Comparison of ENCODE assay signal across 21 mouse cellular contexts in the genomic region with DNA sequence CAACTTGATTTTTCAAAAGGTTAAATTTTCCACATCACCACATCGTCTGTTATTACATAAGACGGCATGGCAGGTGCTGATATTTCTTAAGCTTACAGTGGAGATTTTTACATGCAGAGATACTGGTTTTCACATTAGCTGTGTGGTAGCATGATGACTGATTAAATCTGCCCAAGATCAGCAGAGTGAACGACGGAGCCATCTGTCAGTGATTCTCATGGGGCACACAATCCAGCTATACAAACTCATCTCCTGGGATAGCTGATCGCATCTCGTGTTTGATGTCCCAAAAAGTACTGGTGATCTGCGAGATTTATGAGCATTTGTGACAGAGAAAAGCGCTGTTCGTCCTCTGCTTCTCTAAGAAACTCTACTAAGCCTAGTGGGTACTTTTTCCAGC. TPM values are rescaled to one million over a fixed set of nuclear protein-coding genes. Genes with fewer than 3 reads are reported as not detected.
DNase-seq lines count a peak whose midpoint lies in the region.
"Had no signal": no experiment of that assay in that cellular context is flagged by ENCODE, and none has a peak within 500 bp of the region (broad histone marks: within the 10 kb centered on the region; RNA-seq: fewer than 3 reads in every experiment).

No protein-coding gene starts in this region.

- intact Hi-C loops in left cerebral cortex, postnatal 4 days (cut with DNase I) = no loop called here
- intact Hi-C loops in left cerebral cortex, postnatal 25 days (cut with DNase I) = no loop called here

- peak; percentile 9 for DNase-seq in embryo, embryonic 11 days
- DNase-seq in embryo, embryonic 9.5 days (ENCODE audit: extremely low spot score) = no peak
- DNase-seq in left cerebral cortex, postnatal 4 days = peak; percentile 7
- no peak for DNase-seq in left cerebral cortex, postnatal 25 days (ENCODE audit: low spot score in 2 of 2)
- DNase-seq in retina, embryonic 14.5 days (ENCODE audit: low spot score) = peak; percentile 20
- no peak for DNase-seq in retina, postnatal 1 day
- no peak for DNase-seq in heart, postnatal 4 days
- DNase-seq: adrenal gland, postnatal 14 days; cerebellum, adult 8-10 months; cerebellum, postnatal 36 days; gastrocnemius, postnatal 25 days; heart, adult 11 months; kidney, adult 2 months; kidney, postnatal 36 days; layer of hippocampus, postnatal 36 days; liver; lung, adult 2 months; lung, postnatal 10 days; right cerebral cortex, postnatal 14 days had no signal

RNA-seq across cellular contexts. Expression of a gene that starts 25.9 kb away (rescaled TPM):
- total RNA-seq in left cerebral cortex, postnatal 4 days (2021) = 10 to 100 TPM; 25.4 to 30.4 TPM
- total RNA-seq in left cerebral cortex, postnatal 25 days (2021) = 10 to 100 TPM; 15.9 to 27.7 TPM
- total RNA-seq in heart, postnatal 4 days (2021) = 100 to 1,000 TPM; 319 to 365 TPM
- total RNA-seq: megakaryocyte-erythroid progenitor cell, adult 5-6 weeks; MEL had no signal

Comparison
In these comparisons a context has a peak if more than half of its experiments do, and no peak if none do; other contexts are left out.
1. DNase-seq: peak in embryo, embryonic 11 days (single experiment), left cerebral cortex, postnatal 4 days (single experiment) and retina, embryonic 14.5 days (single experiment); none in embryo, embryonic 9.5 days (single experiment), left cerebral cortex, postnatal 25 days (0 of 2), retina, postnatal 1 day (single experiment) and heart, postnatal 4 days (single experiment).
2. RNA of a gene that starts 25.9 kb away (total RNA-seq): 319 to 365 TPM in heart, postnatal 4 days; 25.4 to 30.4 TPM in left cerebral cortex, postnatal 4 days and 15.9 to 27.7 TPM in left cerebral cortex, postnatal 25 days; every median in the first group is over 10 times any median in the second.